Mouse (Mus musculus): ENCODE measurements at regions not wholly inside any gene's neighbourhood (a gene's known extent, or its start where the extent isn't known, plus 50 kb on each side); places are given as distances from the start of the nearest gene placed in this dataset.

GRCm38 (mm10) chr16:86536479-86536878 lies 634.9 kb upstream of the Adamts5 start:
- TF ChIP-seq CTCF (IDR thresholded peaks at IDR 0.05; ENCODE audit: low read depth) (no peak), EP300 (IDR thresholded peaks at IDR 0.05; ENCODE audit: low read depth) (no peak)

Measured in liver, embryonic 14.5 days (tissue).